Mouse (Mus musculus) gastrocnemius, postnatal 36 days (tissue): ENCODE data around the gene Zfp541. TPM values are rescaled to one million over a fixed set of nuclear protein-coding genes. Genes with fewer than 3 reads are reported as not detected.

Source experiments
- DNase-seq, 2 experiments: peaks; one replicate each; pipeline ENCODE4 v3.0.0; 2022
- intact Hi-C: fragments of 180-260 bp; cut with DNase I; formaldehyde crosslinking; loops from one replicate; pipeline ENCODE4 v1.15.1; 2025
- total RNA-seq, 2 experiments: library from RNA; stranded (reverse); gene quantifications; 2 replicates each; pipeline ENCODE4 v1.2.3; 2021

Zfp541 gene
- total RNA-seq, 2 experiments from 2014 or later = not detected

DNA sequence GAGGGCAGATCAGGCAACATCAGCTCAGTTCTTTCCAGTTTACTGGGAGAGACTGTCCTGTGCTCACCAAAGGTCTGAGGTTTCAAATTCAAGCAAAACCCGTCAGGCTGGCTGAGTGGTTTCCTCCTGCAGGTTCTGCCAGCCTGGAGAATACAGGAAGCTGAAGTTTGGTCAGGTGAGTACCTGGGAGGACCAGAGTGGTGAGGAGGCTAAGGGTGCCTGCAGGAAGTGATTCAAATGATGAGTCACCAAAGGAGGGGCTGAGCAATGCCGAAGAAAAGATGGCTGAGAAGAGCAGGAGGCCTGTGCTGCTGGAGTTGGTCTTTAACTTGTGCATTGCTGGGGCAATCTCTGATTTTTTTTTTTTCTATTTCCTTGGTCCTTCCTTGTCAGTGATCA is 4.5 kb upstream of the Zfp541 start:
- DNase-seq = no peak
- intact Hi-C loops = loop anchor here (5.0 kb wide), 1 partner anchor 35 kb away; no protein-coding TSS in a partner anchor

DNA sequence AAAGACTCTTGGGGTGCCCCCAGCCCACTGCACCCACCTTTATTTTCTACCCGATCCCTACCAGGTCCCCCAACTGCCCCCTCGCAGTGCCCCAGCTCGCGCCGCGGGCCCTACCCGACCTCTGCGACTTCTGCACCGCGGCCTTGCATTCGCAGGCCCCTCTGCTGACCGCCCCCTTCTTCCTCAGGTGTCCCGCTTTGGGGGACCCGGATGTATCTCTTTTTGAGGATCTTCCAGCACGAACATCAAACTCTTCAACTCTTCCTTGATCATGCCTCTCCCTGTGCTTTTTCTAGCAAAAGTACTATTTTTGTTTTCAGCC is 446 bp downstream of the Zfp541 start:
- DNase-seq = no peak
- intact Hi-C loops = no loop called here

DNA sequence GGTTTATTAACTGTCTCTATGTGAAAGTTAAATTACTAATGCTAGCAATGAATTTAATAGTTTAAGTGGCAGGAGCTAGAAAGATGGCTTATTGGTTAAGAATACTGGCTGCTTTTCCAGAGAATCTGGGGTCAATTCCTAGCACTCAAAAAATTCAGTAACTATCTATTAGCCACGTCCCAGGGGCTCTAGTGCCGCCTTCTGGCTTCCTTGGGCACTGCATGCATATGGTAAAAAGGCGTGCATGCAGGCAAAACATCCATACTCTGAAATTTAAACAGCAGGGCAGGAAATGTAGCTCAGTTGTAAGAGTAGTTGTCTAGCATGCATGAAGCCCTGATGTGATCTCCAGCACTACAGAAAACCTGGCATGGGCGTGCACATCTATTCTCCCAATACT is 1.9 kb downstream of the Zfp541 start:
- no peak for DNase-seq
- intact Hi-C loops = no loop called here

DNA sequence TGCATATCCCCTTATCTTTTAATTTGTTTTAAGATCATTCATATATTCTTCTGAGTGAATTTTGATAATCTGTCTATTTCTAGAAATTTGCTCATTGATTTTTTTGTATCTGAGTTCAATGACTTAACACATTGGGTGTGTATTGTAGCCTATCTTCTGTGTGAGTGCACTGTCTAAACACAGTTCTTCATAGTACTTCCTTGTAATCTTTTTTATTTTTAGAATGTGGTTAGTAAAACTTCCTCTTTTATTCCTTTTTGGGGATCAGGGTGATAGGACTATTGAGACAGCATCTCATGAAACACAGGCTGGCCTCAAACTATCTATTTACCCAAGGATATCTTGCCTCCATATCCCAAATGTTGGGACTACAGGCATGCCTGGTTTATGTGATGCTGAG is 9.2 kb downstream of the Zfp541 start:
- DNase-seq = no peak
- intact Hi-C loops = no loop called here

DNA sequence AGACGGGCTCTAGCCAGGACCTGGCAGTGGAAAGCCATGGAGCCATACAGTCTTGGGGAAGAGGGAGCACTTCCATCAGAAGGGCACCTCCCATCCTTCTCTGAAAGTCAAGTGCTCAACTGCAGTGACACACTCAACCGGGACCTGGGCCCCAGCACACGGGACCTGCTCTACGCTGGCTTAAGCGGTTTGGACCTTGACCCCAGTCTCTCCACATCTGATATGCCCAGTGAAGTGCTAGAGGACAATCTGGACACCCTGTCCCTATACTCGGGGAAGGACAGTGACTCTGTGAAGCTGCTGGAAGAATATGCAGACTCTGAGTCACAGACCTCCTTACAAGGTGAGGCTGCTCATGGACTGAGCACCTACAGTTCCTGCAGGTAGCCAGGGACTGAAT is 10.3 kb downstream of the Zfp541 start:
- DNase-seq = no peak
- intact Hi-C loops = no loop called here

DNA sequence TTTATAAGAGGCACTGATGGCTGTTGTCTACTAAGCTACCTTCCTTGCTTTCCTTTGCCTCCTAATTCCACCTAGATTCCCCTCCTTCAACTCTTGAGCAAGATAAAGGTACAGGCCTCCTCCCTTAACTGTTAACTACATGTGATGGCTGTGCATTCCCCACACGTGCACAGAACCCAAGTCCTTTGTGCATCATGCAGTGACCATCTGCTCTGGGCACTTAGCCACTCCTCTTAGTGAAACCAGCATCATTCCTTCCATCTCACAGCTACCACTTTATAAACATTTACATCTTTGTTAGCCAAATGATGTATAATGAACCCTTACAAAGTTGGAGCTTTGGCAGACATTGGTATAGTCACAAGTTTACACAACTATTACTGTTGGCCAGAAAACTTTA is 18.3 kb downstream of the Zfp541 start:
- DNase-seq = no peak
- intact Hi-C loops = no loop called here

DNA sequence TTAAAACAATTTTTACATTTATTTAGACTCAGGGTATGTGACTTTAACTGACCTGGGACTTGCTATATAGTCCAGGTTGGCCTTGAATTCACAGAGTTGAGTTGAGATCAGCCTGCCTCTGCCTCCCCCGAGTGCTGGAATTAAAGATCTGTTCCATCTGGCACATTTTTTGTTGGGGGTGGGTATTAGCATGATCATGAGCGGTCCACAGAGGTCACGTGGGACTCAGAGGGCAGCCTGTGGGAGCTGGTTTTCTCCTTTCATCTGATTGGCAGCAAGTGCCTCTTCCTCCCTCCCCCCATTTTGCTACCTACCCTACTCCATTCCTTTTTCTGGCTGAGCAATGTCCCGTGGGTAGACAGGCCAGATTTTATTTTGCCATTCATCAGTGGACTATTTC is 19.0 kb downstream of the Zfp541 start:
- intact Hi-C loops = no loop called here
- no peak for DNase-seq

DNA sequence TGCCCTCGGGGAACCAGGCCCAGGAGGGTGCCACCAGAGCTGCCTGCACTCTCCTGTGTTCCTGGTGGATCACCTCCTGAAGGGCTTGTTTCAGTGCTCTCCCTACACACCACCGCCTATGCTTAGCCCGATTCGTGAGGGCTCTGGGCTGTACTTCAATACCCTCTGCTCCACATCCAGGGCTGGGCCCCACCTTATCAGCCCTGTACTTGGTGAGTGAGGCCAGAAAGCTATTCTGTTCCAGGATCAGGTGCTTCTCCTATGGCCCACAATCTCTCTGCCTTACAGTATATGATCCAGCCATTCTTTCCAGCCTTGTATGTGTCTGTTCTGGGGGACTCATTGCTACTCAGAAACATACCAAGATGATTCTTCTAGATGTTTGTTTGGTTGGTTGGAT is 21.7 kb downstream of the Zfp541 start:
- intact Hi-C loops = no loop called here
- DNase-seq = no peak

DNA sequence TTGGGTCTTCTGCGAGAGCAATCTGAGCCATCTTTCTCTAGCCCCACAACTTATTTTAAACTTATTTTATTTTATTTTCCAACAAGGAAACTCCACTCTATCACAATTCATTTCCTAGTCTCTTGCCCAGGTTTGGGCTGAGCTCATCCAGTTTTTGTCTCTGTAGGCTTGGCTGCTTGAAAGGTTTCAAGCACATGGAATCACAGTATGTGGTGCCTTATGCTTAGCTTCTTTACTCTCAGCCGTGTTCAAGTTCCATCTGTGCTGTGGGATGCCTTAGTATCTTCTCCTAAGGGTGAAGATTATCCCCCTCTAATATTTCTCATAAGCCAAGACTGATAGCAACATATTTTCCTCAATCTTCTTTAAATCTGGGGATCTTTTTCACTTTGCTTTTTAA is 26.0 kb downstream of the Zfp541 start:
- no peak for DNase-seq
- intact Hi-C loops = no loop called here

DNA sequence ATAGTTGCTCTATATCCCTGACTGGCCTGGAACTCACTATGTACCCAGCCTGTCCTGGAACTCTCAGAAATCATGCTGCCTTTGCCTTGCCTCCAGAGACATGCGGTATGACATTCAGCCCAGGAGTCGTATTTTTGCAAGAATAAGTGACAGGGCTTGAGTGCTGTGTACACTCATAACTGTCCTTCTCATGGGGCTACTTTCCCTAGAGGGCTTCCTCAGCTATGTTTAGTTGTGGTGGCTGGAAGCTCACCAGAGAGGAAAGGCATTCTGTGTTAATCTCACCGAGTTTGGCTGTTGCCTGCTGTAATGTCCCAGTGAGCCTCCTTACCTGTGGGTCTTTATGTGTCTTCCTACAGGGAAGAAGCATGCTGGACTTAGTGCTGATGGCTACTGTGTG is 33.0 kb downstream of the Zfp541 start:
- intact Hi-C loops = loop anchor here (5.0 kb wide), 1 partner anchor 37 kb away; no protein-coding TSS in a partner anchor
- DNase-seq = no peak

DNA sequence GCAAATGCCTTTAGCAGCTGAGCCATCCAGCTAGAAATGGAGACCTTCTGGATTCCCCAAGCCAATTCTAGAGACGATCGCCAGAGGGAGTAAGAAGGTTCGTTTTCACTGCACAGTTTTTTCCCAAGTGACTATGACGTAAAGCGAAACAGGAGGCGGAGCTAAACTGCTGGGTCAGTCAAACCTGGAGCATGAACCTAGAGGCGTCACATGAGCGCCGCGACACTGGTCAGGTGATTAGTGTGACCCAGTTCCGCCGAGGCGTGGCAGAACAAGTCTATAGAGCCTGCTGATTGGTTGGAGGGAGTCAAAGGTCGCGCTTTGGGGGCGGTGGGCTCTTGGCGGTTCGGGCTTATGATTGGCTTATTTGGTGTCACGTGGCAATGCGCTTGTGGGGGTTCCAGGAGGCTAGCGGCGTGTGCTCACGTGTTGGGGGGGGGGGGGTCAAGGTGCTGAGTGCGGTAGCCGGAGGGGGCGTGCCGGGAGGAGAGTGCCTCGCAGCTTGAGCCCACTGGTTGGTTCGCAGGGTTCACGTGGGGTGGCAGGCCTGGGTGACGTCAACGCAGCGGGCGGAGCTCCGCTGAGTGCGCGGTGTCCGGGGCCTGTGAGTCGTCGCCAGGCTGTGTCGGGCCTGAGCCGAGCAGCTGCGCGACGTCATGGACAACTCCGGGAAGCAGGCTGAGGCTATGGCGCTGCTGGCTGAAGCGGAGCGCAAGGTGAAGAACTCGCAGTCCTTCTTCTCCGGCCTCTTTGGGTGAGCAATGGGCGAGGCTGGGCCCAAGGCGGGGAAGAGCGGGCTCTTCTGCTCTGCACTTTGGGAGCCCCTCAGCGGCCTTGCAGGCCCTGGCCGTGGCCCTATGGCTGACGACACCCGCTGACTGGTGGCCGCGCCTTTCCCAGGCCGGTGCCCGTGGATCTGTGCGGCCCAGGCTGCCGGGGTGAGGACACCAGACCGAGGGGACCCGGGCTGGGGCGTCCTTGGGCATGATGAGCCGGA is 36.7 kb downstream of the Zfp541 start, which contains the start of gene Napa:
Gene Napa, plus strand, starts transcription at position 438 of the 997 bp plus-strand sequence.
- peak; percentile 94 to 97 for DNase-seq
- intact Hi-C loops = no loop called here

DNA sequence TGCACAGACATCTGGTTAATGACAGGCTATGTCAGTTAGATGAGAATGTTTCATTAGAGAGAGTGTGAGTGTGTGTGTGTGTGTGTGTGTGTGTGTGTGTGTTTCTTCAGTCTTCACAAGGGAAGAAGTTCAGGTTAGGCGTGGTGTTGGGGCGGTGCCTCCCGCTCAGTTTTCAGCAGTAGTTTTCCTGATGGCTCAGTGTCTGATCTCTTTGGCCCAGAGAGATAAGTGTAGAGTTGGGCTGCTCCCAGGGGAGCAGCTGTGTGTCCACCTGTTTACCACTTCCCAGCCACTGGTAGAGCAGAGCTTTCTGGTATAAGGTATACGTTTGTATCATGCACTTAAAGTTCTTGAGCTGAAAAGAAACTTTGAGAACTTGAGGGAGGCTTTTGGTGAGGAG is 38.3 kb downstream of the Zfp541 start:
- no peak for DNase-seq
- intact Hi-C loops = no loop called here

DNA sequence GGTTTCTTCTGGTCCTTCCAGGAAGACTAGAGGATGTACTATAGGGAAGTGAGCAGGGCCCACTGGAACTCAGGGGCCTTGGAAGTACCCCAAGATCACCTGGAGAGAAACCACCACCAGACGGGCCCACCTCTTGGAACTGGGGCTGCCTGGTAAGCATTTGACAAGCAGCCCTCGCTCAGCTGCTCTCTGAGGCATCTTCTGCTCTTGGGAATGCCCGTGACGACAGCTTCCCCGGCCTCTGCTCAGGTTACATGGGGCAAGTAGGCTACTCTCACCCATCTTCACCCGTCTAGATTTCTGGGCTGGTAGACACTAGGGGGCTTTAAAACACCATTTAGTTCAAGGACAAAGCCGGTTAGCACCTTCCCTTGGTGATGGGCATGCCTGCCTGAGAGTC is 39.5 kb downstream of the Zfp541 start:
- intact Hi-C loops = no loop called here
- no peak for DNase-seq

DNA sequence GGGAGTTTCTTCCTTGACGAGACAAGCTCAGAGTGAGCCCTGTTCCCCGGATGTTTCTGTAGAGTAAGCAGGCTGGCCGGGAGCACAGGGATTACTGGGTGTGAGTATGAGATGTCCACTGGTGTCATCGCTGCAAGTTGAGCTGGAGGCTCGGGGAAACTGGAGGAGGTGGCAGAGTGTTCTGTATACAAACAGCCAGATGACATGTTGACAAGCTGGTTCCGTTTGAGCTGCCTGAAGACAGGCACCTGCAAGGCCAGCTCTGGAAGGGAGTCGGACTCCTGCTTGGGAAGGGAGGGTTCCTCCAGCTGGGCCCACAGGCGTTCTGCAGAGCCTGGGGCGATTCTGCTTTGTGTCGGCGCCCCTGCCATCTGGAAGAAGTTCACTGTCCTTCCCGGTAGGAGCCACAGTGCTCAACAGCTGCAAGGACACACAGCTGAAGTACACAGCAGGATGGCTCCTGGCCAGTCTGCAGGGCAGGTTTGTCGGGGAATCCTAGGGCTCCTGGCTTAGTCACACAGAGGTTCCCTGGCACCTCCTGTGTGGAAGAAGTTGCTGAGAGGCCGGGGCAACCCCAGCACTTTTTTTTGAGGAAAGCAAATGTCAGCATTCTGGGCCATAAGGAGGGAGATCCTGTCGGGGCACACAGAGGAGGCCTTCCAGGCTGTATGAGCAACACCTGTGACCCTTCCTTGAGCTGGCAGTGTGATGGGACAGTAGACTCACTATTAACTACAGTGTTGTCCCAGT is 40.3 kb downstream of the Zfp541 start:
- intact Hi-C loops = no loop called here
- DNase-seq = no peak

DNA sequence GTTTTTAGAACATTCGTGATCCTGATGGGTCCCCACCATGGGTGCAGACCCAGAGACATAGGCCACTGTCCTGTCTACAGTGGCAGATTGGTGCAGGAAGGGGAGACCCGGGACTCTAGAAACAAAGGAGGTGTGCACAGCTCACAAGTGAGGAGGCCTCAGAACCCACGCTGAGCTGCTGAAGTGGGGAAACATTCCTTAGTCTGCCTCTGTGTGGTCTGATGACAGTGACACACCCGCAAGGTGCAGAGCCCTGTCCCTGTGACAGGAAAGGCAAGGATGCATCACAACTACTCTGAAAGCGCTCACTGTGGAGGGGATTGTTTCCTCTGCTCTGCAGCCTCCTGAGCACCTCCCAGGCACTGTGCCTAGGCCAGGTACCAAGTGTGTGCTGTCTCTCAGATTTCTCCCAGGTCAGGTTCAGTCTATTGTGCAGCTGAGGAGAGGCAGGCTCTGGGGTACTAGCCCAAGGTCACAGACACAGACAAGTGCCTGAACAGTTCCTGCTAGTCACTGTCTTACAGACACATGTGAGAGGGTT is 41.1 kb downstream of the Zfp541 start:
- no peak for DNase-seq
- intact Hi-C loops = no loop called here

DNA sequence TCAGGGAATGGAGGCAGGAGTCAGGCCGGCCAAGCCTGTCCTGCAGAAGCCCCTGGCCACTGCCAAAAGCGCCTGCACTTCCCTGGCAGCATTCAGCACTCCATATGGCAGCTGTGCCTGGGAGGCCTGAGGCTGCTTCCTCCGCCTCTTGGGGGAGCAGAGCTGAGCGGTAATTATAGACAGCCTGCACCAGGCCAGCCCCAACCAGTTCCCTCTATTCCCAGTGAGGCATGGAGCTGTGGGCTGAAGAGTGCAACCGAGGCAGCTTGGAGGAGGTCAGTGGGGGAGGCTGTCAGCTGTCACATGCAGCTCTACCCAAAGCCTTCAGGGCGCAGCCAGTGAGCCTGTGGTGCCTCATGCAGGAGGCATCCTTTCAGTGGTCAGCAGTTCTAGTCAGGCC is 42.1 kb downstream of the Zfp541 start:
- intact Hi-C loops = no loop called here
- no peak for DNase-seq

DNA sequence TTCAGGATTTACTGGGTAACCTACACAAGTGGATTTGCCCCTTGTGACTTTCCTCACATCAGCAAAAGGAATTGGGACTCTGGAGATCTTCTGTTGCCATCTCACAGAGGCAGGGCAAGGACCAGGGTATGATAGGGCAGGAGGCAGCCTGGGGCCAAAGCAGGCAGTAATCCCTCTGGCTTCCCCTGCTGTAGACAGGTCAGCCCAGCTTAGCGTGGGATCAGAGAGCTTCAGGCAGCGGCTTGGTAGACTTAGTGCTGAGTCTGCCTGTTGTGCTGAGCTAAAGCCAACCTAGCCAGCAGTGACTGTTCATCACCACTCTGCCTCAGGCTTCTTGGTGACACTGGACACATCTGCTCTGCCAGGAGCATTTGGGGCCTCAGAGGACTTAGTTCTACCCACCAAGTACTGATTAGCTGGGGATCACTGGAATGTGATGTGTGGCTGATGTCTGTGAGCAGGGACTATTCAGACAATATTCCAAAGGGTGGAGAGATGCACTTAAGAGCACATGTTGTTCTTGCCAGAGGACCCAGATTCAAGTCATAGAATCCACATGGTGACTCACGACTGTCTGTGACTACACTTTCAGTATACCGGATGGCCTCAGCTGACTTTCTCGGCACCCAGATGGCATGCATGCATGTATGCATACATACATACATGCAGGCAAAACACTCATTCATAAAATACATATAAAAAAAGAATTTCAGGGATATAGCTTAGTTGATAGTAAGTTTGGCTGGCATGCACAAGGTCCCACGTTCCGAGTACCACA is 43.2 kb downstream of the Zfp541 start:
- no peak for DNase-seq
- intact Hi-C loops = no loop called here

DNA sequence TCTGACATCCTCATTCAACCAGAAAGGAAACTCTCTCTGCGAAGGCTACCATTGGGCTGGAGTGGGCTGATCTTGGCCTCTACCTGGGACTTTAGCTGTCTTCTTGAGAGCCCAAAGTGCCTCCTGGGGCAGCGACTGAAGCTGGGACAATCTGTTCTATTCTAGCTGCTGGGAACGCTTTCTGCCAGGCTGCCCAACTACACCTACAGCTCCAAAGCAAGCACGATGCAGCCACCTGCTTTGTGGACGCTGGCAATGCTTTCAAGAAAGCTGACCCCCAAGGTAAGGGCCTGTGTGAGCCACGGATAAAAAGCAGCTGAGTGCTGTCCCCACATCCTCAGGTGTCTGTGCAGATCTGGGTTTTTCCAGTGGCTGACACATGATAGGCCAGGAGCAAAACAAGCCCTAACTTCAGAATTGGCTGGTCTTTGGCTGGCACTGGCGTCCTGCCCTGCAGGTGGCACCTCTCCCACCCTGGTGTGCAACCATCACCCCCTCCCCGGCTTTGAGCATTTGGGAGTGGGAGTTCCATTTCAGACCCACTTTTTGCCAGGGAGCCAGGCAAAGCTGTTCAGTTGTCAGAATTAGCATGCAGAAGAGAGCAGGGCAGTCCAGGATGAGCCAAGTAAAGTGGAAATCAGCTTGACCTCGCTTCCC is 47.4 kb downstream of the Zfp541 start:
- DNase-seq = no peak
- intact Hi-C loops = no loop called here

DNA sequence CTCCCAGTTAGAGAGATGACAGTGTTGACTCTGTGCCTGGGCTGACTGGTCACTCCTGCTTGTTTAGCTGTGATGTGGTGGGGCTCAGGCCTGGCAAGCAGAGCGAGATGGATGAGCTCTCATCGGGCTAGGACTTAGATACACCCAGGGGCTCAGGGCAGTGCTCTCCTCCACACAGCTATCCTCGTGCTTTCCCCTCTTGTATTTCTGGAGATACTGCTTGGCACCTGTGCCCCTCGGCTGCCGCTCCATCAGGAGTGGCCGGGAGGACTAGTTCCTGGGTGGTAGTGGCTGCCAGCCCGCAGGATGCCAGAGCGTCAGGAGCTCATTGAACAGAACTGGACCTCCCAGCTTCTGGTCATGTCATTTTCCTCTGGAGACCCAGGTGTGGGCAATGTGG is 48.5 kb downstream of the Zfp541 start:
- no peak for DNase-seq
- intact Hi-C loops = no loop called here
